ENCODE assay signal across 14 mouse cellular contexts in genomic region chr8:61573179-61573937, GRCm38 (mm10).
DNase-seq lines count a peak whose midpoint lies in the region; ATAC-seq and TF ChIP-seq lines count a peak whose summit lies in the region.
"Had no signal": no experiment of that assay in that cellular context is flagged by ENCODE, and none has a peak within 500 bp of the region (broad histone marks: within the 10 kb centered on the region; RNA-seq: fewer than 3 reads in every experiment).

No protein-coding gene starts in this region.

- H3K4me3 ChIP-seq in heart, embryonic 16.5 days (ENCODE audit: low read length) = no peak overlapping the region
- H3K4me3 ChIP-seq in lung, postnatal 0 days (ENCODE audit: low read depth, low read length) = no peak overlapping the region
- no peak overlapping the region for H3K4me3 ChIP-seq in lung, adult 2 months (replicated peaks; ENCODE audit: extremely low read depth, low read depth, low read length)
- no peak overlapping the region for H3K4me3 ChIP-seq in embryonic facial prominence, embryonic 12.5 days
- H3K4me3 ChIP-seq: liver, embryonic 15.5 days; midbrain, embryonic 10.5 days had no signal

- H3K4me2 ChIP-seq in heart, embryonic 16.5 days (ENCODE audit: low read depth, low read length) = no peak overlapping the region
- H3K4me2 ChIP-seq in lung, postnatal 0 days (replicated peaks; ENCODE audit: low read depth, low read length) = no peak overlapping the region
- no peak overlapping the region for H3K4me2 ChIP-seq in embryonic facial prominence, embryonic 12.5 days (replicated peaks)
- H3K4me2 ChIP-seq: liver, embryonic 15.5 days had no signal

- DNase-seq in heart, adult 8-10 months (ENCODE audit: low spot score) = no peak
- DNase-seq in lung, postnatal 0 days (ENCODE audit: low spot score) = peak; percentile 34
- no peak for DNase-seq in lung, adult 2 months
- peak; percentile 51 for DNase-seq in yolk sac, embryonic 10.5 days (ENCODE audit: low spot score)
- DNase-seq in adrenal gland, postnatal 36 days = no peak
- DNase-seq: adrenal gland, adult 2 months; cerebellum, postnatal 14 days; kidney, postnatal 25 days; right cerebral cortex, postnatal 14 days had no signal

- H3K9me3 ChIP-seq in heart, embryonic 16.5 days (replicated peaks; ENCODE audit: control insufficient read depth, low read length) = no peaks in the 10 kb centered on the region
- H3K9me3 ChIP-seq in lung, postnatal 0 days (ENCODE audit: low read length) = no peaks in the 10 kb centered on the region
- H3K9me3 ChIP-seq in embryonic facial prominence, embryonic 12.5 days = no peaks in the 10 kb centered on the region
- H3K9me3 ChIP-seq: liver, embryonic 15.5 days; midbrain, embryonic 10.5 days had no signal

- no peak for ATAC-seq in heart, embryonic 16.5 days (replicated peaks; ENCODE audit: extremely low read depth, insufficient read depth, low FRiP score)
- peak; percentile 27; the same call in 1 of the 2 replicates for ATAC-seq in lung, postnatal 0 days
- ATAC-seq in embryonic facial prominence, embryonic 12.5 days (ENCODE audit: insufficient number of reproducible peaks, insufficient read depth, low FRiP score, low TSS enrichment) = no peak
- ATAC-seq: forebrain, embryonic 14.5 days had no signal

- no peak for TF ChIP-seq CTCF in lung, postnatal 0 days (IDR thresholded peaks at IDR 0.05)
- no peak for TF ChIP-seq CTCF in lung, adult 2 months (IDR thresholded peaks at IDR 0.05; ENCODE audit: insufficient read depth, low read length)

- TF ChIP-seq EP300 in lung, postnatal 0 days (IDR thresholded peaks at IDR 0.05) = peak; percentile 36; the same call in 1 of the 2 replicates

- H3K4me1 ChIP-seq in heart, embryonic 16.5 days (ENCODE audit: control insufficient read depth, insufficient read depth, low read length) = peaks cover 55% of the 10 kb centered on the region
- peaks cover 17% of the 10 kb centered on the region; the same call in 1 of the 2 replicates for H3K4me1 ChIP-seq in lung, postnatal 0 days (ENCODE audit: insufficient read depth, low read depth, low read length)
- peaks cover 4% of the 10 kb centered on the region; the same call in 1 of the 2 replicates for H3K4me1 ChIP-seq in lung, adult 2 months (ENCODE audit: control insufficient read depth, insufficient read depth, low read length)
- peaks cover 12% of the 10 kb centered on the region for H3K4me1 ChIP-seq in embryonic facial prominence, embryonic 12.5 days
- H3K4me1 ChIP-seq: midbrain, embryonic 10.5 days had no signal

- H3K27me3 ChIP-seq in heart, embryonic 16.5 days (ENCODE audit: control insufficient read depth, insufficient read depth, low read length) = no peaks in the 10 kb centered on the region
- H3K27me3 ChIP-seq in lung, postnatal 0 days (replicated peaks; ENCODE audit: insufficient read depth, low read length) = no peaks in the 10 kb centered on the region
- no peaks in the 10 kb centered on the region for H3K27me3 ChIP-seq in embryonic facial prominence, embryonic 12.5 days
- H3K27me3 ChIP-seq: liver, embryonic 15.5 days had no signal

- WGBS in heart, embryonic 16.5 days = 40% methylated on average over 8 of the region's 8 CpGs
- WGBS in lung, postnatal 0 days = 38% methylated on average over 8 of the region's 8 CpGs
- 63% methylated on average over 8 of the region's 8 CpGs for WGBS in lung, adult 2 months
- WGBS in embryonic facial prominence, embryonic 12.5 days = 67% methylated on average over 8 of the region's 8 CpGs

- no peak for TF ChIP-seq POLR2A in lung, adult 2 months (IDR thresholded peaks at IDR 0.05; ENCODE audit: borderline replicate concordance, extremely low read depth, low read depth, low read length)

- no peaks in the 10 kb centered on the region; the same call in 1 of the 2 replicates for H3K36me3 ChIP-seq in heart, embryonic 16.5 days (ENCODE audit: control insufficient read depth, insufficient read depth)
- no peaks in the 10 kb centered on the region for H3K36me3 ChIP-seq in lung, postnatal 0 days (ENCODE audit: insufficient read depth, low read length)
- H3K36me3 ChIP-seq in embryonic facial prominence, embryonic 12.5 days = 0 out of 2 replicates have a peak, but pooled peaks cover 11% of the 10 kb centered on the region
- H3K36me3 ChIP-seq: liver, embryonic 15.5 days had no signal

- no peak overlapping the region for H3K9ac ChIP-seq in heart, embryonic 16.5 days (ENCODE audit: low read length)
- H3K9ac ChIP-seq in lung, postnatal 0 days (replicated peaks; ENCODE audit: low read depth) = no peak overlapping the region
- no peak overlapping the region for H3K9ac ChIP-seq in embryonic facial prominence, embryonic 12.5 days
- H3K9ac ChIP-seq: liver, embryonic 15.5 days had no signal

- H3K27ac ChIP-seq in heart, embryonic 16.5 days (ENCODE audit: low read length) = peak overlapping the region; percentile 20; the same call in 1 of the 2 replicates
- H3K27ac ChIP-seq in lung, postnatal 0 days (ENCODE audit: low read length) = peak overlapping the region; percentile 68
- 0 out of 2 replicates have a peak overlapping the region, but pooled peaks have one; percentile 54 for H3K27ac ChIP-seq in embryonic facial prominence, embryonic 12.5 days
- H3K27ac ChIP-seq: liver, embryonic 15.5 days; midbrain, embryonic 10.5 days had no signal

Comparison
In these comparisons a context has a peak if more than half of its experiments do, and no peak if none do; other contexts are left out.
1. DNase-seq: peak in lung, postnatal 0 days (single experiment) and yolk sac, embryonic 10.5 days (single experiment); none in heart, adult 8-10 months (single experiment), lung, adult 2 months (single experiment) and adrenal gland, postnatal 36 days (0 of 2).
2. Peak in every context shown above with its lines, with median percentiles within 50 percentile points of each other: H3K27ac ChIP-seq.